Mouse (Mus musculus): Measurements from ENCODE around the gene Skida1.

Gene Skida1

GRCm38 (mm10) chr2:18038895-18039371 is 9.9 kb downstream of the Skida1 start:
- peak; percentile 58 for DNase-seq (ENCODE audit: low spot score)

- DNase-seq (ENCODE audit: low spot score): peak; percentile 26
Observed at GRCm38 (mm10) chr2:18038141-18038752, 10.6 kb downstream of the Skida1 start.

- no peak for DNase-seq (ENCODE audit: low spot score)
Observed at GRCm38 (mm10) chr2:18037491-18037890, 11.4 kb downstream of the Skida1 start, which contains the start of gene A930004D18Rik. Gene A930004D18Rik, minus strand, starts transcription at chr2:18037737.

GRCm38 (mm10) chr2:18034371-18035250 is 14.2 kb downstream of the Skida1 start:
- DNase-seq (ENCODE audit: low spot score): peak; percentile 39

- peak; percentile 55 for DNase-seq (ENCODE audit: low spot score)
Observed at GRCm38 (mm10) chr2:18033166-18034108, 15.4 kb downstream of the Skida1 start.

- DNase-seq (ENCODE audit: low spot score): peak; percentile 58
Observed at GRCm38 (mm10) chr2:18032538-18032895, 16.3 kb downstream of the Skida1 start.

GRCm38 (mm10) chr2:18031831-18032537 is 16.9 kb downstream of the Skida1 start:
- DNase-seq (ENCODE audit: low spot score): peak; percentile 89

GRCm38 (mm10) chr2:18031271-18031821 is 17.5 kb downstream of the Skida1 start:
- DNase-seq (ENCODE audit: low spot score): peak; percentile 75

GRCm38 (mm10) chr2:18030581-18030980 is 18.3 kb downstream of the Skida1 start:
- DNase-seq (ENCODE audit: low spot score): peak; percentile 87

GRCm38 (mm10) chr2:18029656-18030055 is 19.2 kb downstream of the Skida1 start:
- DNase-seq (ENCODE audit: low spot score): peak; percentile 53

GRCm38 (mm10) chr2:18028140-18029021 is 20.5 kb downstream of the Skida1 start:
- DNase-seq (ENCODE audit: low spot score): peak; percentile 85

GRCm38 (mm10) chr2:18027448-18028139 is 21.3 kb downstream of the Skida1 start:
- DNase-seq (ENCODE audit: low spot score): peak; percentile 98

- DNase-seq (ENCODE audit: low spot score): peak; percentile 81
Observed at GRCm38 (mm10) chr2:18026116-18026947, 22.5 kb downstream of the Skida1 start.

GRCm38 (mm10) chr2:18025781-18026115 is 23.1 kb downstream of the Skida1 start:
- no peak for DNase-seq (ENCODE audit: low spot score)

- DNase-seq (ENCODE audit: low spot score): peak; percentile 60
Observed at GRCm38 (mm10) chr2:18025116-18025515, 23.7 kb downstream of the Skida1 start.

- DNase-seq (ENCODE audit: low spot score): no peak
Observed at GRCm38 (mm10) chr2:18022886-18023285, 26.0 kb downstream of the Skida1 start.

GRCm38 (mm10) chr2:18019122-18019521 is 29.7 kb downstream of the Skida1 start:
- no peak for DNase-seq (ENCODE audit: low spot score)

GRCm38 (mm10) chr2:18017321-18017720 is 31.5 kb downstream of the Skida1 start:
- no peak for DNase-seq (ENCODE audit: low spot score)

- DNase-seq (ENCODE audit: low spot score): no peak
Observed at GRCm38 (mm10) chr2:18016639-18017038, 32.2 kb downstream of the Skida1 start.

Measured in embryo, embryonic 10.5 days (tissue).